Mouse (Mus musculus) kidney, adult 2 months (tissue): Measurements from ENCODE around the gene Slc22a21. TPM values are rescaled to one million over a fixed set of nuclear protein-coding genes. Genes with fewer than 3 reads are reported as not detected.

ENCODE experiments used
- DNase-seq: peaks from one replicate; pipeline ENCODE4 v3.0.0; 2021
- H3K27ac ChIP-seq: fragments of 200-500 bp; 2 replicates; pipeline ENCODE4 v1.5.1; 2012; ENCODE audit warnings: low read depth, low read length, control low read depth, inconsistent platforms; ENCODE audit not compliant: insufficient read depth
- H3K27me3 ChIP-seq: fragments of 200-500 bp; replicated peaks from 2 replicates; pipeline ENCODE4 v1.6.1; 2012; ENCODE audit warnings: mild to moderate bottlenecking, moderate library complexity, low read length, inconsistent platforms; ENCODE audit not compliant: control insufficient read depth, insufficient read depth
- H3K36me3 ChIP-seq: fragments of 200-500 bp; 2 replicates; pipeline ENCODE4 v1.6.1; 2012; ENCODE audit warnings: mild to moderate bottlenecking, moderate library complexity, low read length, inconsistent platforms; ENCODE audit not compliant: control insufficient read depth, insufficient read depth
- H3K4me1 ChIP-seq: fragments of 200-500 bp; 2 replicates; pipeline ENCODE4 v1.6.1; 2011; ENCODE audit warnings: low read length; ENCODE audit not compliant: control insufficient read depth, insufficient read depth
- H3K4me3 ChIP-seq: fragments of 200-500 bp; 2 replicates; pipeline ENCODE4 v1.5.1; 2011; ENCODE audit warnings: mild to moderate bottlenecking, low read depth, low read length, control low read depth; ENCODE audit not compliant: insufficient read depth
- CTCF ChIP-seq: fragments of 200-500 bp; conservative IDR thresholded peaks from 2 replicates; pipeline ENCODE4 v1.5.1; 2011; ENCODE audit warnings: low read depth, mild to moderate bottlenecking, control low read depth, low read length, moderate library complexity, mixed read lengths; ENCODE audit not compliant: insufficient read depth, insufficient read length
- POLR2A ChIP-seq: fragments of 200-500 bp; IDR thresholded peaks from one replicate; pipeline ENCODE4 v1.6.1; 2011; ENCODE audit warnings: low read depth, low read length, control low read depth
- WGBS: fragments of 180-500 bp; shearing (Covaris S2); methylation state at CpG from one replicate; pipeline ENCODE4 v1.1.7; 2018; 5-methylcytosine and 5-hydroxymethylcytosine counted together
- polyA plus RNA-seq: library from polyadenylated mRNA; depleted of rRNA; stranded (reverse); fragments of >200 nt; gene quantifications from 2 replicates; pipeline ENCODE4 v1.2.3, GENCODE M21; 2012; rRNA removed

Gene Slc22a21
- polyA plus RNA-seq, 1 experiment = 2.4 TPM

DNA sequence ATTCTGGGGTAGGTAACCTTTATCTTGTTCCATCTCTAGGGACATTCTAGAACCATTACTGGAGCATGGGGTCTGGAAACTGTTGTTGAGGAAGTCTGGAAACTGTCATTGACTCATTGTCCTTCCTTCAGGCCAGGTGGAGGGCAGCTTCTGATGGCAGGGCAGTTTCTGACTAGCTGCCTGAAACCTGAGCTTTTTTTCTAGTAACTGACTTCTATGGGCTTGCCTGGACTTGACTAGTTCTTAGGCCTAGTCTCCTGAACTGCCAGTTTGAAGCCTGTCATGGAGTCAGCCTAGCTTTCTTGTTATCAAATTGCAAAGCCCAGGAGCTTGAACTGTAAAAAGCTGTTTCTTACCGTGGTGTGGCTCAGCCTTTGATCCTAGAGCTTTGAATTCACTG, 79.1 kb downstream of the Slc22a21 start:
- H3K4me1 ChIP-seq = peaks cover 21% of the 10 kb centered on the region

DNA sequence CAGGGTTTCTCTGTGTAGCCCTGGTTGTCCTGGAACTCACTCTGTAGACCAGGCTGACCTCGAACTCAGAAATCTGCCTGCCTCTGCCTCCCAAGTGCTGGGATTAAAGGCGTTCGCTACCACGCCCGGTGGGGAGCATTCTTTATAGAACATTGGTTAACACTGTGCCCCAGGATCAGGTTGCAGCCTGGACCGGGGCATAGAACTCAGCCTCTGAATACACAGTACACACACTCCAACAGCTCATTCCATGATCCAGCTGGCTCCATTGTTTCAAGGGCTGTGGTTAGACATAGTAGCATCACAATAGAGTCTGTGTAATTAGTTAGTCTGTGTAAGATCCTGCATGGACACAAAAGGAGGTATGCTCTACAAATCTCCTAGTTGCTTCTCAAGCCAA, 80.2 kb downstream of the Slc22a21 start:
- no peak for DNase-seq
- Histone ChIP-seq H3K27ac (no peak overlapping the region), H3K27me3 (no peaks in the 10 kb centered on the region), H3K4me1 (peaks cover 21% of the 10 kb centered on the region), H3K36me3 (no peaks in the 10 kb centered on the region), H3K4me3 (no peak overlapping the region)
- TF ChIP-seq POLR2A (no peak), CTCF (no peak)
- 88% methylated on average over 6 of the region's 6 CpGs for WGBS

More for the DNA sequence above, 79.1 kb downstream of the Slc22a21 start:
- no peak for DNase-seq
- WGBS = 50% methylated on average over 1 of the region's 1 CpGs
- no peak overlapping the region for H3K4me3 ChIP-seq
- no peak overlapping the region for H3K27ac ChIP-seq
- no peaks in the 10 kb centered on the region for H3K27me3 ChIP-seq
- no peaks in the 10 kb centered on the region for H3K36me3 ChIP-seq
- TF ChIP-seq CTCF (no peak), POLR2A (no peak)

Other genes starting within 250 kb of the Slc22a21 start
- gene Irf1, start 210.3 kb downstream of the Slc22a21 start, polyA plus RNA-seq = 31.5 and 35.5 TPM in 2 replicates
- 0.91 and 1.1 TPM in 2 replicates for gene Gm17334, start 207.1 kb downstream of the Slc22a21 start, polyA plus RNA-seq
- 5.4 and 5.8 TPM in 2 replicates for gene Gm12216, start 121.1 kb downstream of the Slc22a21 start, polyA plus RNA-seq
- 188 and 195 TPM in 2 replicates for gene Slc22a5, start 88.7 kb downstream of the Slc22a21 start, polyA plus RNA-seq
- 46.7 and 56.8 TPM in 2 replicates for gene Slc22a4, start 47.8 kb upstream of the Slc22a21 start, polyA plus RNA-seq
- 13.0 and 15.2 TPM in 2 replicates for gene Pdlim4, start 88.7 kb upstream of the Slc22a21 start, polyA plus RNA-seq
- 17.9 and 23.4 TPM in 2 replicates for gene P4ha2, start 119.8 kb upstream of the Slc22a21 start, polyA plus RNA-seq